Mouse (Mus musculus) liver, embryonic 14.5 days (tissue): Measurements from ENCODE around the gene Pcca. TPM values are rescaled to one million over a fixed set of nuclear protein-coding genes. Genes with fewer than 3 reads are reported as not detected.

Experiments
- ATAC-seq: fragments of 200-750 bp; cut with Nextera tagmentation; 2 replicates; pipeline ENCODE4 v1.8.0; 2017; ENCODE audit warnings: moderate number of reproducible peaks, mild to moderate bottlenecking, moderate library complexity; ENCODE audit not compliant: insufficient read depth
- DNase-seq, 3 experiments: peaks; one replicate each; pipeline ENCODE4 v3.0.0-alpha.2; 2012 to 2013; ENCODE audit warnings: low read depth in 3 of 3, low spot score in 3 of 3
- H3K27ac ChIP-seq: fragments of 300-500 bp; sonication (generic); 2 replicates; pipeline ENCODE4 v1.5.1; 2014; ENCODE audit warnings: moderate library complexity, mild to moderate bottlenecking, control low read depth, inconsistent platforms
- H3K27me3 ChIP-seq: fragments of 300-500 bp; sonication (generic); 2 replicates; pipeline ENCODE4 v1.6.1; 2014; ENCODE audit warnings: mild to moderate bottlenecking, low read length, moderate library complexity; ENCODE audit not compliant: control insufficient read depth, insufficient read depth
- H3K36me3 ChIP-seq: fragments of 300-500 bp; sonication (generic); replicated peaks from 2 replicates; pipeline ENCODE4 v1.6.1; 2014; ENCODE audit warnings: low read depth; ENCODE audit not compliant: control insufficient read depth, insufficient read depth
- H3K4me1 ChIP-seq, 2 experiments: fragments of 200-500 bp in 1 of 2; fragments of 300-500 bp in 1 of 2; sonication (generic) in 1 of 2; replicated peaks; 2 replicates each; pipeline ENCODE4 v1.6.1; 2012 to 2014; ENCODE audit warnings: antibody characterized with exemption in 1 of 2, inconsistent platforms in 1 of 2, low read length in 1 of 2; ENCODE audit not compliant: control insufficient read depth in 2 of 2, insufficient read depth in 2 of 2
- H3K4me2 ChIP-seq: fragments of 300-500 bp; sonication (generic); 2 replicates; pipeline ENCODE4 v1.6.1; 2014; ENCODE audit warnings: low read depth, mild to moderate bottlenecking, control low read depth, moderate library complexity
- H3K4me3 ChIP-seq, 2 experiments: fragments of 200-500 bp in 1 of 2; fragments of 300-500 bp in 1 of 2; sonication (generic) in 1 of 2; 2 replicates each; pipeline ENCODE4 v1.5.1; 2012 to 2014; ENCODE audit warnings: low read depth in 2 of 2, low read length in 2 of 2, mild to moderate bottlenecking in 2 of 2, control low read depth in 1 of 2, inconsistent platforms in 1 of 2, moderate library complexity in 1 of 2; ENCODE audit not compliant: insufficient read depth in 1 of 2
- H3K9ac ChIP-seq: fragments of 300-500 bp; sonication (generic); replicated peaks from 2 replicates; pipeline ENCODE4 v1.6.1; 2014; ENCODE audit warnings: mild to moderate bottlenecking, control low read depth, moderate library complexity
- H3K9me3 ChIP-seq: fragments of 300-500 bp; sonication (generic); 2 replicates; pipeline ENCODE4 v1.6.1; 2016; ENCODE audit warnings: low read length, mixed read lengths; ENCODE audit not compliant: control insufficient read depth
- CTCF ChIP-seq: IDR thresholded peaks from 2 replicates; pipeline ENCODE4 v1.5.1; 2016; ENCODE audit warnings: antibody characterized with exemption, low read depth, control low read depth
- EP300 ChIP-seq: IDR thresholded peaks from 2 replicates; pipeline ENCODE4 v1.6.1; 2016; ENCODE audit warnings: antibody characterized with exemption, low read depth
- WGBS: fragments of 180-500 bp; shearing (Covaris S2); extraction: QIAGEN DNeasy Blood & Tissue Kit; methylation state at CpG from one replicate; pipeline ENCODE4 v1.1.7; 2014; ENCODE audit not compliant: insufficient replicate concordance; 5-methylcytosine and 5-hydroxymethylcytosine counted together
- polyA plus RNA-seq, 2 experiments: library from polyadenylated mRNA; depleted of rRNA in 1 of 2; stranded (reverse) in 1 of 2; unstranded in 1 of 2; fragments of >200 nt; fragmentation: Nextera tagmentation in 1 of 2; extraction: Ambion mirVana in 1 of 2; gene quantifications; 2 replicates each; pipeline versions ENCODE4 v1.2.1 to v1.2.3; 2012 to 2014

Gene Pcca
- polyA plus RNA-seq, 2 experiments, result 8.9 to 9.8 TPM

GRCm38 (mm10) chr14:122726456-122726855 is 192.3 kb downstream of the Pcca start:
- no peaks in the 10 kb centered on the region for H3K36me3 ChIP-seq
- no peaks in the 10 kb centered on the region for H3K9me3 ChIP-seq
- no peak overlapping the region for H3K4me2 ChIP-seq
- no peak overlapping the region for H3K27ac ChIP-seq
- 63% methylated on average over 1 of the region's 1 CpGs for WGBS
- no peaks in the 10 kb centered on the region for H3K4me1 ChIP-seq
- ATAC-seq (no peak), DNase-seq (no peak)
- H3K9ac ChIP-seq, result no peak overlapping the region
- TF ChIP-seq EP300 (no peak), CTCF (no peak)
- H3K4me3 ChIP-seq, result no peak overlapping the region
- no peaks in the 10 kb centered on the region for H3K27me3 ChIP-seq

GRCm38 (mm10) chr14:122729431-122730073 is 195.4 kb downstream of the Pcca start:
- 53% methylated on average over 4 of the region's 4 CpGs for WGBS
- no peak for DNase-seq

DNA sequence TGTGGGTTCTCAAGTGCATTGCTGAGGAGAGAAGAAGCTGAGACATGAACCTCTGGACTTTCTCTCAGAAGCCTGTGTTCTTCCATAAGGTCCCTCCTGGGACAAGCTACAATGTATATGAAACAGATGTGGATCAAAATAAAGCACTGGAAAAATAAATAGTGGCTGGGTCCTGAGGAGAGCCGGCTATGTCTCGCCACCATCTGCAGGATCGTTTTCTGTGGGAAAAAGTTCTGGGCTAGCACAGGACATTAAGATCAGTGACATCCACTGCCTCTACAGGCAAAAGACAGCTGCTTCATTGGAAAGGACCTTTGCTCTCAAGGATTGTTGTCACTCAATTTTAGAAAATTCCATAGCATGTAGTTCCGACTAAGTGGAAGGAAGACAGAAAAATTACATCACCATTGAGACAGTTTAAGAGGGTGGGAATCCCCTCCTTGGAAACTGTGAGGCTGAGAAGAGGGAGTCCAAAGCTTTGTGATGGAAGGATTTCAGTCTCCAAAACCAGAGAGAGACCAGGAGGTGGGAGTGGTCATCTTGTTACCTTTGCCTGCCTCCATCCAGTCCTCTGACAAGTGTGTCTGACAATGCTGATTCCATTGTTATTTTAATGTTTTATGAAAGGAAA is 196.9 kb downstream of the Pcca start:
- H3K4me1 ChIP-seq, result no peaks in the 10 kb centered on the region
- no peaks in the 10 kb centered on the region for H3K9me3 ChIP-seq
- 72% methylated on average over 4 of the region's 4 CpGs for WGBS
- no peak overlapping the region for H3K4me2 ChIP-seq
- no peak for ATAC-seq
- H3K27ac ChIP-seq, result no peak overlapping the region
- TF ChIP-seq EP300 (no peak), CTCF (no peak)
- H3K4me3 ChIP-seq, result no peak overlapping the region
- H3K27me3 ChIP-seq, result no peaks in the 10 kb centered on the region
- no peak for DNase-seq
- H3K9ac ChIP-seq, result no peak overlapping the region
- no peaks in the 10 kb centered on the region for H3K36me3 ChIP-seq

More at GRCm38 (mm10) chr14:122729431-122730073, 195.4 kb downstream of the Pcca start:
- Histone ChIP-seq H3K4me3 (no peak overlapping the region), H3K9me3 (no peaks in the 10 kb centered on the region), H3K9ac (no peak overlapping the region), H3K36me3 (no peaks in the 10 kb centered on the region), H3K4me2 (no peak overlapping the region), H3K27me3 (no peaks in the 10 kb centered on the region), H3K27ac (no peak overlapping the region), H3K4me1 (no peaks in the 10 kb centered on the region)
- TF ChIP-seq EP300, result no peak
- no peak for TF ChIP-seq CTCF
- ATAC-seq, result no peak

DNA sequence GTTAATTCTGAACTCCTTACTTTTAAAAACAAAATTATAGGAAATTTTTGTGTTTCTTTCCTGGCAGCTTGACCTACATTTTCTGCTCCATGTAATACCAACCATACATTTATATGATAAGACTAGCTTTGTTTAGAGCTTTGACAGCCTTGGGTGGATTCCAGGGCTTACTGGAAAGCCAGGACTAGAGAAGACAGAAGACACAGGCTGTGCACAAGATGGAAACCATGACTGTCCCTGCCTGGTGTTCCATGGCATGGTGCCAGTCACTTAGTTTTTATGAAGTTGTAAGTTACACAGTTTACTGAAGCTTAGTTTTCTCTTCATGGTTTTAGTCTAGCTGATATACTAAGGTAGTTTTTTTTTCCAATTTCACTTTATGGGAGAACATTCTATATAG is 202.7 kb downstream of the Pcca start:
- DNase-seq (no peak), ATAC-seq (no peak)
- H3K9ac ChIP-seq, result no peak overlapping the region

DNA sequence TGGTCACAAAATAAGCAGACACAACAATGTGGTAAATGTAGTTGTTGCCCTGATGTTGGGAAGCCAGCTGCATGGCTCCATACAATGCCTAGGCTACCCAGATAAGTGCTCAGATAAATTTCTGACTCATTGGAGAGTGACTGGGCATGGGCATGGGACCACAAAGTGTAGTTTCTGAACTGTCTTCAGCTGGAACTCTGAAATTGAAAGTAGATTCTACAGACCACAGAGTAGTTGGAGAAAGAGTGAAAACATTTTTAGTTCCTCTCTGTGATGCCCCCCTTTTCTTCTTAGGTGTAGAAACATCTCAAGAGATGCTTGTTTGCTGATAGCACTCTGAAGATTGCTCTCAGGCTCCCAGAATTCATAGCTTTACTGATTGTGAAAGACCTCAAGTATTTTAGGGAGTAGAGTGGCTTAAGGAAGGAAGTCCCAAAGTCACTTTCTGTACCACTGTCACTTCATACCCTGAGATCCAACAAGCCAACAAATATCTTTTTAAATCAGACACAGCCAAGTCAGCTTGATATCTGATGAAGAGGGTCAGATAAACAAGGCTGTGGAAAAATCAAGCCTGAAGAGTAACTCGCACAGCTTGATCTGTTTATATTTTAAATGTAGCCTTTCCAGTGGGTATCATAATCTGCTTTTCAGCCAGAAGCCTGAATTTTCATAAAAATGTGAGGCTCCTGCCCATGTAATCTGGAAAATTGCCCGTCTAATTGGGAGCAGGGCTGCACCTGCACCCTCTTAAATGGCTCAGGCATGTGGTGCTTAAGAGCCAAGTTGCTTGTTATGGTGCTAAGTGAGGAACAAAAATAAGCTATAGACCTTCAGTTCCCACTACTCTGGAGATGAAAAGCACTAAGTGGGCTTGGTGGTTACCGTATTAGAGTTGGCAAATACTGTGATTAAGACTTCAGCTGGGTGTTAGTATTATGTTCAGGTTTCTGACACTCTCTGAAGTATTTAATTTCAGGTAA is 214.0 kb downstream of the Pcca start:
- Histone ChIP-seq H3K27me3 (no peaks in the 10 kb centered on the region), H3K36me3 (no peaks in the 10 kb centered on the region), H3K4me1 (no peaks in the 10 kb centered on the region), H3K9me3 (no peaks in the 10 kb centered on the region), H3K27ac (no peak overlapping the region), H3K9ac (no peak overlapping the region), H3K4me3 (no peak overlapping the region), H3K4me2 (no peak overlapping the region)
- TF ChIP-seq CTCF, result no peak
- TF ChIP-seq EP300, result no peak
- DNase-seq, result no peak
- ATAC-seq, result no peak
- WGBS, result 53% methylated on average over 3 of the region's 3 CpGs

More for the DNA sequence above, 202.7 kb downstream of the Pcca start:
- Histone ChIP-seq H3K27me3 (no peaks in the 10 kb centered on the region), H3K4me3 (no peak overlapping the region), H3K27ac (no peak overlapping the region), H3K4me2 (no peak overlapping the region), H3K36me3 (no peaks in the 10 kb centered on the region), H3K4me1 (no peaks in the 10 kb centered on the region), H3K9me3 (no peaks in the 10 kb centered on the region)
- TF ChIP-seq CTCF (no peak), EP300 (no peak)
